Mouse (Mus musculus) gastrocnemius, postnatal 10 days (tissue): ENCODE measurements around the gene Nxph3. TPM values are rescaled to one million over a fixed set of nuclear protein-coding genes. Genes with fewer than 3 reads are reported as not detected.

Source experiments
- DNase-seq: peaks from one replicate; pipeline ENCODE4 v3.0.0; 2021; ENCODE audit warnings: mixed read lengths
- total RNA-seq, 2 experiments: library from RNA; stranded (reverse); gene quantifications; 2 replicates each; pipeline ENCODE4 v1.2.3; 2021

The Nxph3 gene
- total RNA-seq, 2 experiments from 2014 or later = 0.87 to 1.1 TPM

DNA sequence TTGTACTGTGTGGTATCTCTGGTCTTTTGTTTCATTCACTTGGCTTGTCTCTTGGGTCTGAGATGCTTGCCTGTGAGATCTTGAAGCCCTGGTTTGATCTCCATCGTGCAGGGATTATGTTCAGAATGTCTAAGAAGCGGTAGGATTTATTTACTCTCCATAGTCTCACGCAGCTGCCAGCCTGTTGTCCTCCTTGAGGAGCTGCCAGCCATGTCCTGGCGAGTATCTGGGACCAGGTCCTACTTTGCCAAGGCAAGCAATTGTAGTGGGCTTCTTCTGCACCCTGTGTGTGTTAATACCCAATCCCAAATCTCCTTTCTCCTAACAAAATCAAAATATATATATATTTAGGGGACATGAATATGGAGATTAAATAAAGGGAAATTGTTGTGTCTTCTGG is 21.4 kb downstream of the Nxph3 start:
- no peak for DNase-seq

GRCm38 (mm10) chr11:95492256-95492655 is 22.1 kb downstream of the Nxph3 start:
- DNase-seq = no peak

DNA sequence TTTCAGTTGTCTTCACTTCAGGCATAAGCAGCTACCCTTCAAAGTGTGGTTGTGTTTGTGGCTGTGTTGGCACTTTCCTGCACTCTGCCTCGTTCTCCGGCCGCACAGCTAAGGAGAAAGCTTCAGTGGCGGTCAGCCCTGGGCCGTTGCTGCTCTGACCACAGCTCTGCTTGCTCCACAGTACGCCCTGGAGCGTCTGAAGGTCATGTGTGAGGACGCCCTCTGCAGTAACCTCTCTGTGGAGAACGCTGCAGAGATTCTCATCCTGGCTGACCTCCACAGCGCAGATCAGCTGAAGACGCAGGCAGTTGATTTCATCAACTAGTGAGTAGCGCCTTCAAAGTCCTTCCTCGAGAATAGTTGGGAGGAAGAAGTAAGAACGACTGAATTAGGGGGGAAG is 24.3 kb downstream of the Nxph3 start:
- DNase-seq = no peak

- no peak for DNase-seq
Measured at GRCm38 (mm10) chr11:95487237-95487636, 27.1 kb downstream of the Nxph3 start.

GRCm38 (mm10) chr11:95485634-95486033 is 28.7 kb downstream of the Nxph3 start:
- no peak for DNase-seq

GRCm38 (mm10) chr11:95480662-95481061 is 33.7 kb downstream of the Nxph3 start:
- no peak for DNase-seq

- DNase-seq = no peak
Measured at GRCm38 (mm10) chr11:95479458-95479857, 34.9 kb downstream of the Nxph3 start.

GRCm38 (mm10) chr11:95476323-95476722 is 38.0 kb downstream of the Nxph3 start:
- no peak for DNase-seq

GRCm38 (mm10) chr11:95473456-95473855 is 40.9 kb downstream of the Nxph3 start:
- no peak for DNase-seq

GRCm38 (mm10) chr11:95472942-95473341 is 41.4 kb downstream of the Nxph3 start:
- no peak for DNase-seq

DNA sequence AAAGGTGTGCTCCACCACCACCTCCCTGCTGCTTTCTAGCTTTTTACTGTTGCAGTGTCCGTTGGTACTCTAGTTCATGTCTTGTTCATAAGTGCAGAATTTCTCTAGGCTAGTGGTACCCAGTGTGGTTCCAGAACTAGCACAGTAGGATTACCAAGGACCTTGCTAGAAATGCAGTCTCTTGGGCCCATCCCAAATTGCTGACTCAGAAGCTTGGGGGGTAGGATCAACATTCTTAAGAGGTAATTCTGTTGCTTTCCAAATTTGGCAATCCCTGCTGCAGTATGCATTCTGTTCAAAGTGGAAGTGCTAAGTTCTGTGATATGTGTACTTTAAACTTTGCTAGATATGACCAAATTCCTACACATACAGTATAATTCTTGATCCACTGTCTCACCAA is 46.6 kb downstream of the Nxph3 start:
- no peak for DNase-seq

GRCm38 (mm10) chr11:95462168-95462567 is 52.2 kb downstream of the Nxph3 start:
- DNase-seq = no peak

- DNase-seq = no peak
Measured at GRCm38 (mm10) chr11:95460872-95461271, 53.5 kb downstream of the Nxph3 start.

Other genes with a start within 250 kb of the Nxph3 start
- 10 to 100 TPM; 29.7 to 31.8 TPM for gene Kat7, start 204.3 kb downstream of the Nxph3 start, total RNA-seq
- 10 to 100 TPM in 1 of 2 experiments, 1 to 10 TPM in 1; 9.0 to 14.5 TPM for gene Fam117a, start 177.6 kb downstream of the Nxph3 start, total RNA-seq
- gene Slc35b1, start 129.9 kb downstream of the Nxph3 start, total RNA-seq = 10 to 100 TPM; 42.7 to 43.8 TPM
- gene Spop, start 100.5 kb downstream of the Nxph3 start, total RNA-seq = 100 to 1,000 TPM; 192 to 216 TPM
- 1 to 10 TPM; 8.1 to 8.5 TPM for gene Ngfr, start 73.2 kb upstream of the Nxph3 start, total RNA-seq
- 100 to 1,000 TPM; 139 to 155 TPM for gene Phb, start 152.4 kb upstream of the Nxph3 start, total RNA-seq
- 10 to 100 TPM; 51.1 to 54.5 TPM for gene Zfp652, start 198.1 kb upstream of the Nxph3 start, total RNA-seq
- under 1 TPM; 0.42 to 0.90 TPM for gene B130006D01Rik, start 209.0 kb upstream of the Nxph3 start, total RNA-seq